Mouse (Mus musculus): ENCODE results near the gene Tmem184b.

Gene Tmem184b

GRCm38 (mm10) chr15:79330521-79330920 lies 72.8 kb downstream of the Tmem184b start:
- DNase-seq, result no peak

GRCm38 (mm10) chr15:79329979-79330363 lies 73.4 kb downstream of the Tmem184b start:
- no peak for DNase-seq

DNA sequence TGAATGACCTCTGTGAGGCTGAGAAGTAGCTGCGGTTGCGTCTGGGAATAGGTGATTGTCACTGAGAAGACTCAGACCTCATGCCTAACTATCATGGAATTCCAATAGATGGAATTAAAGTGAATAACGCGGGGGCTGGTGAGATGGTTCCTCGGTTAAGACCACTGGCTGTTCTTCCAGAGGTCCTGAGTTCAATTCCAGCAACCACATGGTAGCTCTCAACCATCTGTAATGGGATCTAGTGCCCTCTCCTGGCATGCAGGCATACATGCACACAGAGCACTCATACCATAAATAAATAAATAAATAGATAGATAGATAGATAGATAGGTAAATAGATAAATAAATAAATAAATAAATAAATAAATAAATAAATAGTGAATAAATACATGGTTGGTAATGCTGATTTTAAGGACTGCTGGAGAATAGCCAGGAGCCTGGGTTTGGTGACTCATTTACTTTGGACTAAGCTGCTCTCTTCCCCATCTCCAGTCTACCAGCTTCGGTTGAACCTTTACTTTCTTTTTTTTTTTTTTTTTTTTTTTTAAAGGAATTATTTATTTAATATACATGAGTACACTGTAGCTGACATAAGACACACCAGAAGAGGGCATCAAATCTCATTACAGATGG lies 73.9 kb downstream of the Tmem184b start:
- DNase-seq, result no peak

DNA sequence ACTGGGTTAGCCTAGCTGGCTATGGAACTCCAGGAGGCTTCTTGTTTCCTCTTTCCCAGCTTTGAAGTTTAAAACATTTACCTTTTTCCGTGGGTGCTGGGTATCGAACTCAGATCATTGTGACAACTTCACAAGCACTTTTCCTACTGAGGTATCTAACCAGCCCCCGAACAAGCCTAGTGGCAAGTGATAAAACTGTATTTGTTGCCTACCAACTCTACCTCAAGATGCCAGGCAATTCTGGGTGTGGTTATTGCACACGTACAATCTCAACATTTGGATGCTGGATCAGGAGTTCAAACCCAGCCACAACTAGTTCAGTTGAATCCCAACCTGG lies 74.5 kb downstream of the Tmem184b start:
- peak; percentile 27 for DNase-seq

GRCm38 (mm10) chr15:79328058-79328938 lies 75.1 kb downstream of the Tmem184b start, which contains the start of gene Pla2g6:
Gene Pla2g6, minus strand, starts transcription at chr15:79328390.
- peak; percentile 99 for DNase-seq

DNA sequence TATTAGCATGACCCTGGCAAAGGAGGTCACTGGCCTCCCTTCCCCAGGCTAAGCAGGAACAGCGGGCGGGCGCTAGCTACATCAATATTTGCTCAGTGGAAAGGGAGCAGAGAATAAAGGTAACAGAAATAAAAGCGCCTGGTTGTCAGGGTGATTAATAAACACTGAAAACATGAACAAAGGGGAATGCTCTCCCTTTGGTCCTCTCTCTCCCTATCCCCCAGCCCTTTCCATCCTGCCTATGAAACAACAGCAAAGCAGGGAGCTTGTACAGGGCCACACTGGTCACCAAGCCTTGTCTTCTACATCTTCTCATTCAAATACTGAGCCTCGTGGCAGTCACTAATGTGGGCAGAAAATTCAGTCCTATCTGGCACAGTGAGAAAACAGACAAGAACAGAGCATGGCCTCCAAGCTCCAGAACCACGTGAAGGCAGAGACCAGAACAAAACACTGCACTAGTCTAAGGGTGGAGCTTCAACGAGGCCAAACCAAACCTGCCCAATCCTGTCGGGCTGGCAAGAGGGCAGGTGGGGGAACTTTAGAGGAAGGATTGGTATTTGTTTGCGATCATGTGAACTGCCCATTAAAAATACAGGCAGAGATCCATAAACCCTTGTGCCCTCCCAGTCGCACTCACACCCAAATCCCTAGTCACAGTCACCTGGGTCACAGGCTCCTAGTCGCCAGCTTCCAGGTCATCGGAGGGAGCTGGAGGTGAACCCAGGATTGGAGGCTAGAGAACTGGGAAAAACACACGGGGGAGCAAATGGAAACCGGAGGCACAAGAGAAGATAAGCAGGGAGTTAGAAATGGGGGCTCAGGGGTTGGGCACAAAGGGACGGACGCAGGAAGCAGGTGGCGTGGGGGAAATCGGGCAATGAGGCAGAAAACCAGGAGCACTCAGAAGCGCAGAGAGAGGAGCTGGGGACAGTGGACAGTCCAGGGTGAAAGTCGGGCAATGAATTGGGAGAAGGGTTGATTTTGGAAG lies 76.1 kb downstream of the Tmem184b start:
- DNase-seq, result peak; percentile 65

DNA sequence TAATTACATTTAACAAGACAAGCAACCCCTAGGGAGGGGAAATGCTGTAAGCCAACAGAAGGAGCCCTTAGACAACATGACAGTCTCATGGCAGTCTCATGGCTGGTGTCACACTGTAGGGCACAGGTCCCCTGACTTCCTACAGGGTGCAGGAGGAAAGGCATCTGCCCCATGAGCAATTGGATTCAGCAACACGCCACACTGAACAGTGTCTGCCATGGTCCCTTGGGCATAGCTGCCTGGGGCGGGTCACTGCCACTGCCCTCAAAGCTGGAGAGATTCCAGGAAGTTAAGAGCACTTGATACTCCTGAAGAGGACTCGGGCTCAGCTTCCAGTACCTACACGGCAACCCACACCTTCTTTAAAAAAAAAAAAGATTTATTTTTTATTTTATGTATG lies 77.1 kb downstream of the Tmem184b start:
- DNase-seq, result no peak

- DNase-seq, result peak; percentile 34
Observed at GRCm38 (mm10) chr15:79325742-79326141, 77.6 kb downstream of the Tmem184b start.

GRCm38 (mm10) chr15:79324373-79324772 lies 79.0 kb downstream of the Tmem184b start:
- DNase-seq, result no peak

- no peak for DNase-seq
Observed at GRCm38 (mm10) chr15:79323791-79324155, 79.6 kb downstream of the Tmem184b start.

DNA sequence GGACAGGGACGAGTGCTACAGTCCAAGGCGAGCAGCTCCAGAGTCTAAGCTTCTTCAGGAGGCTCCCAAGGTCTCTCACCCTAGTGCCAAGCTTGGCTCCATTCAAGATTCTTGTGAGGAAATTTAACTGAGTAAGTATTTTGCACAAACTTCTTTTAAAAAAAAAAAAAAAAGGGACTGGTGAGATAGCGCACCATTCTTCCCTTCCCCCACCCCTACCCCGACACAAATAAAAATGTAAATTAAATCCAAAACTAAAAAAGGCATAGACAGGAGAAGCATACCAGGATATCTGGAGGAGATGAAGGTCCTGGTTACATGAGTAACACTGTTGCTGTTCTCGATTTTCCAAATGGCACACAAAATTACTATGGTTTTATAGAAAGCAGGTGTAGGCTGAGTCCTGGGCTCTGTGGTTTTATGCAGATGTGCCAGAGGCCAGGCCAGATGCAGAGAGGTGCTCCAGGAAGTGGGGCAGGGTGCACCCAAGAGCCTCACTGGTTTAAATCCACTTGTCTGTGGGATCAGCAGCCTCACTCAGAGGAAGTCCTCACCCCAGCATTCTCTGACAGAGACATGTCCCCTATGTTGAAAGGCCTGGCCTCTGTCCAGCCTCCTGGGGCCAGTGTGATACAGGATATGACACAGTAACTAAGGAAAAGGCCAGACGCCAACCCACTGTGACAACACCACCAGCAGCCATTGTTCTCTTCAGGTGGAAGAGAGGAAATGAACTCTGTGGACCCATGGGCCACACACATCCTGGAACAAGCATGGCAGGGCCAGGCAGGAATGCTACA lies 80.2 kb downstream of the Tmem184b start:
- DNase-seq, result no peak

DNA sequence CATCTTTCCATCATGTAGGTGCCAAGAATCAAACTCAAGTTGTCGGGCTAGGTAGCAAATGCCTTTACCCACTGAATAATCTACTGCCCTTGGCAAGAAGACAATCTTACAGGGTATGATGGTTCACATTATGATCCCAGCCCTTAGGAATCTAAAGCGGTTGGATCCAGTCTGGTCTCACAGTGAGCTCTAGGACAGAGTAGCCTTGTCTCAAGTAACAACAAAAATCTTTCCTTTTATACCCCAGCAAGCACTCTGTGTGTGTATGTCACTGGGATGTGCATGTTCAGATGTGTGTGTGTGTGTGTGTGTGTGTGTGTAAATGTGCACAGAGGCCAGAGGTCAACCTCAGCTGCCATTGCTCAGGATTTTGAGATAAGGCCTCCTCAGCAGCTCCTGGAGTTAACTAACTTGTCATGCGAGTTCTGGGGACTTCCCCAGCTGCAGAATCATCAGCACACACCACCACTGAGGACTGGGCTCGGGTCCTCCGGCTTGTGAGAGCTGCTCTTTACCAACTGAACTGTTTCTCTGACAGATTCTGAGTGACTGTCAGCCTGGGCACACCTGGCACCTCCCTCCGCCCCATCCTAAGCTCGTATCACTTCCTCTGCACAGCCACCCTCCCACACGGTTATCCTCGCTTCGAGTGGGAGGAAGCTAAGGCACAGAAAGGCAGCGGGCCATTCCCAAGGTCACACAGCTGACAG lies 80.9 kb downstream of the Tmem184b start:
- DNase-seq, result no peak

GRCm38 (mm10) chr15:79321733-79322190 lies 81.6 kb downstream of the Tmem184b start:
- DNase-seq, result no peak

- no peak for DNase-seq
Observed at GRCm38 (mm10) chr15:79313848-79314369, 89.5 kb downstream of the Tmem184b start.

All from cerebellum, adult 11-12 months (tissue).